Mouse (Mus musculus) liver, embryonic 14.5 days (tissue): ENCODE measurements around the gene Six1. TPM values are rescaled to one million over a fixed set of nuclear protein-coding genes. Genes with fewer than 3 reads are reported as not detected.

Source experiments
- ATAC-seq: fragments of 200-750 bp; cut with Nextera tagmentation; 2 replicates; pipeline ENCODE4 v1.8.0; 2017; ENCODE audit warnings: moderate number of reproducible peaks, mild to moderate bottlenecking, moderate library complexity; ENCODE audit not compliant: insufficient read depth
- DNase-seq, 3 experiments: peaks; one replicate each; pipeline ENCODE4 v3.0.0-alpha.2; 2012 to 2013; ENCODE audit warnings: low read depth in 3 of 3, low spot score in 3 of 3
- H3K27ac ChIP-seq: fragments of 300-500 bp; sonication (generic); 2 replicates; pipeline ENCODE4 v1.5.1; 2014; ENCODE audit warnings: moderate library complexity, mild to moderate bottlenecking, control low read depth, inconsistent platforms
- H3K27me3 ChIP-seq: fragments of 300-500 bp; sonication (generic); 2 replicates; pipeline ENCODE4 v1.6.1; 2014; ENCODE audit warnings: mild to moderate bottlenecking, low read length, moderate library complexity; ENCODE audit not compliant: control insufficient read depth, insufficient read depth
- H3K36me3 ChIP-seq: fragments of 300-500 bp; sonication (generic); replicated peaks from 2 replicates; pipeline ENCODE4 v1.6.1; 2014; ENCODE audit warnings: low read depth; ENCODE audit not compliant: control insufficient read depth, insufficient read depth
- H3K4me1 ChIP-seq, 2 experiments: fragments of 200-500 bp in 1 of 2; fragments of 300-500 bp in 1 of 2; sonication (generic) in 1 of 2; replicated peaks; 2 replicates each; pipeline ENCODE4 v1.6.1; 2012 to 2014; ENCODE audit warnings: antibody characterized with exemption in 1 of 2, inconsistent platforms in 1 of 2, low read length in 1 of 2; ENCODE audit not compliant: control insufficient read depth in 2 of 2, insufficient read depth in 2 of 2
- H3K4me2 ChIP-seq: fragments of 300-500 bp; sonication (generic); 2 replicates; pipeline ENCODE4 v1.6.1; 2014; ENCODE audit warnings: low read depth, mild to moderate bottlenecking, control low read depth, moderate library complexity
- H3K4me3 ChIP-seq, 2 experiments: fragments of 200-500 bp in 1 of 2; fragments of 300-500 bp in 1 of 2; sonication (generic) in 1 of 2; 2 replicates each; pipeline ENCODE4 v1.5.1; 2012 to 2014; ENCODE audit warnings: low read depth in 2 of 2, low read length in 2 of 2, mild to moderate bottlenecking in 2 of 2, control low read depth in 1 of 2, inconsistent platforms in 1 of 2, moderate library complexity in 1 of 2; ENCODE audit not compliant: insufficient read depth in 1 of 2
- H3K9ac ChIP-seq: fragments of 300-500 bp; sonication (generic); replicated peaks from 2 replicates; pipeline ENCODE4 v1.6.1; 2014; ENCODE audit warnings: mild to moderate bottlenecking, control low read depth, moderate library complexity
- H3K9me3 ChIP-seq: fragments of 300-500 bp; sonication (generic); 2 replicates; pipeline ENCODE4 v1.6.1; 2016; ENCODE audit warnings: low read length, mixed read lengths; ENCODE audit not compliant: control insufficient read depth
- CTCF ChIP-seq: IDR thresholded peaks from 2 replicates; pipeline ENCODE4 v1.5.1; 2016; ENCODE audit warnings: antibody characterized with exemption, low read depth, control low read depth
- EP300 ChIP-seq: IDR thresholded peaks from 2 replicates; pipeline ENCODE4 v1.6.1; 2016; ENCODE audit warnings: antibody characterized with exemption, low read depth
- WGBS: fragments of 180-500 bp; shearing (Covaris S2); extraction: QIAGEN DNeasy Blood & Tissue Kit; methylation state at CpG from one replicate; pipeline ENCODE4 v1.1.7; 2014; ENCODE audit not compliant: insufficient replicate concordance; 5-methylcytosine and 5-hydroxymethylcytosine counted together
- polyA plus RNA-seq, 2 experiments: library from polyadenylated mRNA; depleted of rRNA in 1 of 2; stranded (reverse) in 1 of 2; unstranded in 1 of 2; fragments of >200 nt; fragmentation: Nextera tagmentation in 1 of 2; extraction: Ambion mirVana in 1 of 2; gene quantifications; 2 replicates each; pipeline versions ENCODE4 v1.2.1 to v1.2.3; 2012 to 2014

Gene Six1
- polyA plus RNA-seq, 2 experiments: 0.07 TPM; not detected in 1

GRCm38 (mm10) chr12:73045724-73046606 lies 7.7 kb downstream of the Six1 start:
- DNase-seq: no peak
- WGBS: under 1% methylated on average over 85 of the region's 85 CpGs

GRCm38 (mm10) chr12:73045046-73045723 lies 8.5 kb downstream of the Six1 start:
- DNase-seq (no peak), ATAC-seq (no peak)
- Histone ChIP-seq H3K4me2 (peak overlapping the region; percentile 57), H3K4me1 (no peaks in the 10 kb centered on the region), H3K4me3 (peak overlapping the region; percentile 3 to 41; a peak in 3 of 4 replicates), H3K9me3 (no peaks in the 10 kb centered on the region), H3K27ac (no peak overlapping the region), H3K9ac (no peak overlapping the region), H3K27me3 (peaks cover 100% of the 10 kb centered on the region), H3K36me3 (no peaks in the 10 kb centered on the region)
- no peak for TF ChIP-seq CTCF
- TF ChIP-seq EP300: no peak
- under 1% methylated on average over 46 of the region's 46 CpGs for WGBS

More at GRCm38 (mm10) chr12:73045724-73046606, 7.7 kb downstream of the Six1 start:
- no peaks in the 10 kb centered on the region for H3K4me1 ChIP-seq
- no peak for ATAC-seq
- no peaks in the 10 kb centered on the region for H3K9me3 ChIP-seq
- peak overlapping the region in 1 of 2 experiments; percentile 31; a peak in 2 of 4 replicates for H3K4me3 ChIP-seq
- no peaks in the 10 kb centered on the region for H3K36me3 ChIP-seq
- H3K27me3 ChIP-seq: peaks cover 100% of the 10 kb centered on the region
- TF ChIP-seq CTCF (no peak), EP300 (no peak)
- H3K4me2 ChIP-seq: peak overlapping the region; percentile 57
- no peak overlapping the region for H3K9ac ChIP-seq
- H3K27ac ChIP-seq: no peak overlapping the region

- no peaks in the 10 kb centered on the region for H3K36me3 ChIP-seq
- no peak overlapping the region for H3K27ac ChIP-seq
- peak overlapping the region; percentile 57 for H3K4me2 ChIP-seq
- DNase-seq: no peak
- TF ChIP-seq CTCF (no peak), EP300 (no peak)
- WGBS: 1% methylated on average over 53 of the region's 53 CpGs
- peaks cover 100% of the 10 kb centered on the region for H3K27me3 ChIP-seq
- no peaks in the 10 kb centered on the region for H3K4me1 ChIP-seq
- no peak overlapping the region for H3K9ac ChIP-seq
- peak overlapping the region in 1 of 2 experiments; percentile 41; a peak in 3 of 4 replicates for H3K4me3 ChIP-seq
- no peak for ATAC-seq
- no peaks in the 10 kb centered on the region for H3K9me3 ChIP-seq
Observed at GRCm38 (mm10) chr12:73044221-73045045, 9.3 kb downstream of the Six1 start.

GRCm38 (mm10) chr12:73043396-73044167 lies 10.1 kb downstream of the Six1 start:
- Histone ChIP-seq H3K4me2 (no peak overlapping the region), H3K4me1 (no peaks in the 10 kb centered on the region), H3K9ac (no peak overlapping the region), H3K27me3 (peaks cover 100% of the 10 kb centered on the region), H3K27ac (no peak overlapping the region), H3K9me3 (no peaks in the 10 kb centered on the region), H3K36me3 (no peaks in the 10 kb centered on the region), H3K4me3 (no peak overlapping the region)
- no peak for ATAC-seq
- DNase-seq: no peak
- TF ChIP-seq CTCF (no peak), EP300 (no peak)
- 6% methylated on average over 14 of the region's 14 CpGs for WGBS
